In genomic region chr4:140205811-140206231, GRCm38 (mm10) we compare ENCODE assay signal across 9 mouse cellular contexts. TPM values are rescaled to one million over a fixed set of nuclear protein-coding genes. Genes with fewer than 3 reads are reported as not detected.
A peak's percentile ranks its signal among the peaks of the same experiment; 100 is the strongest.
DNase-seq lines count a peak whose midpoint lies in the region; ATAC-seq and TF ChIP-seq lines count a peak whose summit lies in the region.
"Had no signal": no experiment of that assay in that cellular context is flagged by ENCODE, and none has a peak within 500 bp of the region (broad histone marks: within the 10 kb centered on the region; RNA-seq: fewer than 3 reads in every experiment).

No protein-coding gene starts in this region.

- no peaks in the 10 kb centered on the region for H3K9me3 ChIP-seq in heart, embryonic 10.5 days

- TF ChIP-seq POLR2A in heart, adult 2 months (IDR thresholded peaks at IDR 0.05; ENCODE audit: insufficient read depth, low read depth, low read length) = no peak

- H3K9ac ChIP-seq in heart, adult 2 months (ENCODE audit: low read depth, low read length) = no peak overlapping the region

- DNase-seq in heart, adult 18-20 months = peak; percentile 68 to 72
- no peak for DNase-seq in heart, embryonic 10.5 days (ENCODE audit: low spot score)
- peak; percentile 83 for DNase-seq in cerebellum, adult 11 months
- peak; percentile 40 to 63 for DNase-seq in heart, adult 2 months
- peak; percentile 78 to 83 for DNase-seq in layer of hippocampus, postnatal 10 days (ENCODE audit: low spot score in 2 of 2)
- no peak for DNase-seq in urinary bladder, postnatal 25 days (ENCODE audit: low spot score)
- no peak for DNase-seq in spleen, adult 12 weeks (ENCODE audit: low spot score)

- no peak for TF ChIP-seq EP300 in heart, adult 2 months (IDR thresholded peaks at IDR 0.05; ENCODE audit: insufficient read depth, low read depth, low read length)

- no peak for TF ChIP-seq CTCF in heart, adult 2 months (IDR thresholded peaks at IDR 0.05)

- peaks cover 9% of the 10 kb centered on the region; the same call in 1 of the 2 replicates for H3K4me1 ChIP-seq in heart, embryonic 10.5 days
- H3K4me1 ChIP-seq in heart, adult 2 months (ENCODE audit: control insufficient read depth, insufficient read depth, low read length) = no peaks in the 10 kb centered on the region

- peaks cover 24% of the 10 kb centered on the region for H3K27me3 ChIP-seq in heart, embryonic 10.5 days (ENCODE audit: insufficient read depth, poor library complexity, severe bottlenecking)
- H3K27me3 ChIP-seq in heart, adult 2 months (ENCODE audit: control insufficient read depth, insufficient read depth, low read length) = no peaks in the 10 kb centered on the region

- no peak overlapping the region for H3K4me3 ChIP-seq in heart, embryonic 10.5 days
- H3K4me3 ChIP-seq in heart, adult 2 months = no peak overlapping the region

- no peak overlapping the region for H3K27ac ChIP-seq in heart, embryonic 10.5 days
- peak overlapping the region; percentile 26; the same call in 1 of the 2 replicates for H3K27ac ChIP-seq in heart, adult 2 months
- H3K27ac ChIP-seq: kidney, postnatal 0 days had no signal

- no peaks in the 10 kb centered on the region for H3K36me3 ChIP-seq in heart, embryonic 10.5 days
- H3K36me3 ChIP-seq in heart, adult 2 months (ENCODE audit: control insufficient read depth, insufficient read depth, low read length) = no peaks in the 10 kb centered on the region

- H3K79me2 ChIP-seq in heart, adult 2 months (replicated peaks; ENCODE audit: control insufficient read depth, insufficient read depth, low read length) = no peaks in the 10 kb centered on the region

- intact Hi-C loops in heart, adult 2 months (cut with DNase I) = no loop called here

- WGBS in heart, embryonic 10.5 days = 55% methylated on average over 12 of the region's 12 CpGs
- 42% methylated on average over 12 of the region's 12 CpGs for WGBS in heart, adult 2 months

- ATAC-seq in monocyte, adult 5-6 weeks (replicated peaks; ENCODE audit: insufficient number of reproducible peaks, low FRiP score, low TSS enrichment, poor library complexity, severe bottlenecking) = no peak

RNA-seq across cellular contexts. Expression of gene Igsf21, which starts 40.8 kb away (rescaled TPM):
- total RNA-seq in heart, adult 18-20 months (2021) = under 1 TPM; 0.17 to 0.33 TPM
- polyA plus RNA-seq in heart, embryonic 10.5 days (2016; fragmentation: Nextera tagmentation; extraction: Ambion mirVana) = 0.16 and 0.68 TPM in 2 replicates
- under 1 TPM; 0.14 to 0.16 TPM for total RNA-seq in heart, adult 2 months (2021)
- polyA plus RNA-seq in heart, adult 2 months (2012; rRNA removed) = 0.32 and 0.76 TPM in 2 replicates
- 10 to 100 TPM; 96.1 to 97.0 TPM for total RNA-seq in layer of hippocampus, postnatal 10 days (2021)
- total RNA-seq in monocyte, adult 5-6 weeks (2017) = not detected in 3 replicates

Comparison
In these comparisons a context has a peak if more than half of its experiments do, and no peak if none do; other contexts are left out.
1. DNase-seq: peak in heart, adult 18-20 months (2 of 2), cerebellum, adult 11 months (single experiment), heart, adult 2 months (2 of 2) and layer of hippocampus, postnatal 10 days (2 of 2); none in heart, embryonic 10.5 days (single experiment), urinary bladder, postnatal 25 days (single experiment) and spleen, adult 12 weeks (single experiment).
2. RNA of gene Igsf21, which starts 40.8 kb away (total RNA-seq): 96.1 to 97.0 TPM in layer of hippocampus, postnatal 10 days; 0.17 to 0.33 TPM in heart, adult 18-20 months, 0.14 to 0.16 TPM in heart, adult 2 months and not detected in monocyte, adult 5-6 weeks; every median in the first group is over 10 times any median in the second.